Mouse (Mus musculus) embryonic facial prominence, embryonic 10.5 days (tissue): Measurements from ENCODE around the gene Accsl. TPM values are rescaled to one million over a fixed set of nuclear protein-coding genes. Genes with fewer than 3 reads are reported as not detected.

Experiments used
- DNase-seq: peaks from one replicate; pipeline ENCODE4 v3.0.0-alpha.2; 2017; ENCODE audit warnings: low spot score
- H3K27ac ChIP-seq: fragments of 300-500 bp; sonication (generic); replicated peaks from 2 replicates; pipeline ENCODE4 v1.5.1; 2016; ENCODE audit warnings: mild to moderate bottlenecking
- H3K27me3 ChIP-seq: fragments of 300-500 bp; sonication (generic); replicated peaks from 2 replicates; pipeline ENCODE4 v1.6.1; 2016; ENCODE audit warnings: low read depth, mild to moderate bottlenecking; ENCODE audit not compliant: poor library complexity, severe bottlenecking
- H3K36me3 ChIP-seq: fragments of 300-500 bp; sonication (generic); replicated peaks from 2 replicates; pipeline ENCODE4 v1.6.1; 2016; ENCODE audit warnings: mild to moderate bottlenecking, moderate library complexity
- H3K4me1 ChIP-seq: fragments of 300-500 bp; sonication (generic); 2 replicates; pipeline ENCODE4 v1.6.1; 2016
- H3K4me3 ChIP-seq: fragments of 300-500 bp; sonication (generic); 2 replicates; pipeline ENCODE4 v1.5.1; 2016; ENCODE audit warnings: mild to moderate bottlenecking, moderate library complexity
- H3K9me3 ChIP-seq: fragments of 300-500 bp; sonication (generic); 2 replicates; pipeline ENCODE4 v1.6.1; 2016; ENCODE audit warnings: mild to moderate bottlenecking
- WGBS: fragments of 180-500 bp; shearing (Covaris S2); methylation state at CpG from one replicate; pipeline ENCODE4 v1.1.7; 2016; 5-methylcytosine and 5-hydroxymethylcytosine counted together
- polyA plus RNA-seq: library from polyadenylated mRNA; unstranded; fragments of >200 nt; fragmentation: Nextera tagmentation; extraction: Ambion mirVana; gene quantifications from 2 replicates; pipeline ENCODE4 v1.2.1, GENCODE M21; 2016

The Accsl gene
- polyA plus RNA-seq, 1 experiment from 2014 or later = 0.14 TPM

GRCm38 (mm10) chr2:93835596-93835995 is 33.4 kb downstream of the Accsl start:
- no peak for DNase-seq
- H3K9me3 ChIP-seq = no peaks in the 10 kb centered on the region
- peaks cover 70% of the 10 kb centered on the region for H3K36me3 ChIP-seq
- H3K4me3 ChIP-seq = no peak overlapping the region
- no peaks in the 10 kb centered on the region for H3K27me3 ChIP-seq
- no peak overlapping the region for H3K27ac ChIP-seq
- 79% methylated on average over 11 of the region's 11 CpGs for WGBS
- H3K4me1 ChIP-seq = no peaks in the 10 kb centered on the region

GRCm38 (mm10) chr2:93823519-93823918 is 45.4 kb downstream of the Accsl start:
- Histone ChIP-seq H3K9me3 (no peaks in the 10 kb centered on the region), H3K4me3 (no peak overlapping the region), H3K27ac (no peak overlapping the region), H3K4me1 (peaks cover 11% of the 10 kb centered on the region), H3K36me3 (peaks cover 13% of the 10 kb centered on the region), H3K27me3 (no peaks in the 10 kb centered on the region)
- WGBS = 15% methylated on average over 8 of the region's 8 CpGs
- peak; percentile 78 for DNase-seq

- Histone ChIP-seq H3K4me1 (peaks cover 11% of the 10 kb centered on the region), H3K27ac (peak within 1 kb of the TSS; percentile 87), H3K4me3 (peak within 1 kb of the TSS; percentile 83), H3K9me3 (no peaks in the 10 kb centered on the region), H3K36me3 (peaks cover 19% of the 10 kb centered on the region), H3K27me3 (no peaks in the 10 kb centered on the region)
- under 1% methylated on average over 66 of the region's 66 CpGs for WGBS
- DNase-seq = peak; percentile 93
These were observed 46.8 kb downstream of the Accsl start, which contains the start of gene Ext2 for GRCm38 (mm10) chr2:93822045-93822749. TSS of gene Ext2 (minus strand) at chr2:93822568.

DNA sequence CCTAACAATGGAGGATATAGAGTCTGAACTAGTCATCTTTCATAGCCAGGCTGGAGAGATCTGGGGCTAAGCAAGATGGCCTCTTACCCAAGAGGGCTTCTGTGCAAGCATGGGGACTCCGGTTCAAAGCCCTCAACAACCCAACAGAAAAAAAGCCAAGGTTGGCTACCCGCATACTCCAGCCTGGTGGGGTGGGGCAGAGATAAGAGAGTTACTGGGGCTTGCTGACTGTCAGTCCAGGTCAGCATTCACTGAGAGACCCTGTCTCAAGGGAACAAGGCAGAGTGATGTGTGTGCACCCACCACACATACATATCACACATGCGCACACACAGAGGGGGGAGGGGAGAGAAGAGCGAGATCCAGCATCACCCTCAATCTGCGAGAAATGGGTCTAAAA is 51.2 kb downstream of the Accsl start:
- no peak overlapping the region for H3K4me3 ChIP-seq
- no peak overlapping the region for H3K27ac ChIP-seq
- H3K27me3 ChIP-seq = no peaks in the 10 kb centered on the region
- no peak for DNase-seq
- WGBS = 93% methylated on average over 5 of the region's 5 CpGs
- H3K4me1 ChIP-seq = peaks cover 11% of the 10 kb centered on the region
- H3K36me3 ChIP-seq = peaks cover 28% of the 10 kb centered on the region
- H3K9me3 ChIP-seq = no peaks in the 10 kb centered on the region

GRCm38 (mm10) chr2:93813343-93813742 is 55.6 kb downstream of the Accsl start:
- Histone ChIP-seq H3K27ac (no peak overlapping the region), H3K36me3 (peaks cover 55% of the 10 kb centered on the region), H3K4me1 (no peaks in the 10 kb centered on the region), H3K9me3 (no peaks in the 10 kb centered on the region), H3K4me3 (no peak overlapping the region), H3K27me3 (no peaks in the 10 kb centered on the region)
- 93% methylated on average over 22 of the region's 22 CpGs for WGBS
- no peak for DNase-seq

GRCm38 (mm10) chr2:93811812-93812211 is 57.1 kb downstream of the Accsl start:
- Histone ChIP-seq H3K4me3 (no peak overlapping the region), H3K9me3 (no peaks in the 10 kb centered on the region), H3K4me1 (peaks cover 2% of the 10 kb centered on the region; the same call in 1 of the 2 replicates), H3K27me3 (no peaks in the 10 kb centered on the region), H3K36me3 (peaks cover 64% of the 10 kb centered on the region), H3K27ac (no peak overlapping the region)
- 32% methylated on average over 4 of the region's 4 CpGs for WGBS
- peak; percentile 72 for DNase-seq

DNA sequence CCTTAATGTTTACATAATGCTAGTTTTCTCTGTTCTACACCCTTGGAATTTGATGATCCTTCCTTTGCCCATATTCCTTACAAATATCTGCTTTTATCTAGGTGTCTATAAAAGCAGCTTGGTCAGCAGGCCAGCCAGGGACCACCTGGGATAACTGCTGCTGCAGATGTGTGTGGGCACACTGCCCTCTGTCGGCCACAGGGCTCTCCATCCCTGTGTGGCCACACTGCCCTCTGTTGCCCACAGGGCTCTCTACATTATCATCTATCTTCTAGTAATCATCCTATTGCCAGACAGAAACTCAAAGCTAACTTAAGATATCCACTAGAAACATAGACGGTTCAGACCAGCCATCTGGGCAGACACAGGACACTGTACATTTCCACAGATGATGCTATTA is 59.0 kb downstream of the Accsl start:
- H3K4me3 ChIP-seq = no peak overlapping the region
- H3K9me3 ChIP-seq = no peaks in the 10 kb centered on the region
- no peak overlapping the region for H3K27ac ChIP-seq
- DNase-seq = peak; percentile 70
- peaks cover 3% of the 10 kb centered on the region; the same call in 1 of the 2 replicates for H3K4me1 ChIP-seq
- peaks cover 83% of the 10 kb centered on the region for H3K36me3 ChIP-seq
- no peaks in the 10 kb centered on the region for H3K27me3 ChIP-seq
- WGBS = 11% methylated on average over 2 of the region's 2 CpGs

DNA sequence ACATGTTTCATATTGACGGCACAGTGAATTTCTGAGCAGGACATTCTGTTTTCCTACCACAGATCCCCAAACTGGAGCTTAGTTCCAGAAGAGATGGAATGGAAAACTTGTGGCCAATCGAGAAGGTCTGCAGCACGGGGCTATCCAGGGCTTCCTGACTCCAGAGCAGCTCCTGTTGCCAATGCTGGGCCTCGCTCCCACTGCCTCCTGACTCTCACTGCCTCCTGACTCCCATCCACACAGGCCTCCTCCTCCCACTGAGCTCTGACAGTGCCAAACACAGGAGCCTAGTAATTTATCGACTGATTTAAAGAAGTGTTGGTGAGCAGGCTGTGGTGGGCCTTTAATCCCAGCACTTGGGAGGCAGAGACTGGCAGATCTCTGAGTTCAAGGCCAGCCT is 60.9 kb downstream of the Accsl start:
- H3K36me3 ChIP-seq = peaks cover 93% of the 10 kb centered on the region
- H3K4me1 ChIP-seq = peaks cover 3% of the 10 kb centered on the region; the same call in 1 of the 2 replicates
- 85% methylated on average over 5 of the region's 5 CpGs for WGBS
- no peaks in the 10 kb centered on the region for H3K27me3 ChIP-seq
- H3K27ac ChIP-seq = no peak overlapping the region
- no peak overlapping the region for H3K4me3 ChIP-seq
- no peaks in the 10 kb centered on the region for H3K9me3 ChIP-seq
- DNase-seq = no peak

DNA sequence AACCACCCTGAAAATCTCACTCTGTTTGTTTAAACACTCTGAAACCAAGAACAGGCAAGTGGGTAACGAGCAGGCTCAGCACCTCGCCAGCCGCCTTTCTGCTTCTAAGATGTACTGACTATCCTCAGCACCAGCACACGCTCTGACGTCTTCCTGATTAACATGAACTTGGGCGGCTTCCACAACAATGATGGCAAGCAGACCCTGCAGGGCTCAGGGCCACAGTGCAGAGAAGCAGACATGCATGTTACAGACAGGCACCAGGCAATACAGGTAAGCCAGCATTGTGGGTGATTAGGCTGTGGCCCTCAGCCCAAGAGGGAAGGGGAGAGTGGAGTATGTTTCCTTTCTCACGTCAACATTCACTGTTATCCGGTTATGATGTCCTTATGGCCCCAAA is 61.5 kb downstream of the Accsl start:
- 88% methylated on average over 8 of the region's 8 CpGs for WGBS
- Histone ChIP-seq H3K27me3 (no peaks in the 10 kb centered on the region), H3K4me1 (peaks cover 3% of the 10 kb centered on the region; the same call in 1 of the 2 replicates), H3K36me3 (peaks cover 91% of the 10 kb centered on the region), H3K9me3 (no peaks in the 10 kb centered on the region), H3K4me3 (no peak overlapping the region), H3K27ac (no peak overlapping the region)
- no peak for DNase-seq

DNA sequence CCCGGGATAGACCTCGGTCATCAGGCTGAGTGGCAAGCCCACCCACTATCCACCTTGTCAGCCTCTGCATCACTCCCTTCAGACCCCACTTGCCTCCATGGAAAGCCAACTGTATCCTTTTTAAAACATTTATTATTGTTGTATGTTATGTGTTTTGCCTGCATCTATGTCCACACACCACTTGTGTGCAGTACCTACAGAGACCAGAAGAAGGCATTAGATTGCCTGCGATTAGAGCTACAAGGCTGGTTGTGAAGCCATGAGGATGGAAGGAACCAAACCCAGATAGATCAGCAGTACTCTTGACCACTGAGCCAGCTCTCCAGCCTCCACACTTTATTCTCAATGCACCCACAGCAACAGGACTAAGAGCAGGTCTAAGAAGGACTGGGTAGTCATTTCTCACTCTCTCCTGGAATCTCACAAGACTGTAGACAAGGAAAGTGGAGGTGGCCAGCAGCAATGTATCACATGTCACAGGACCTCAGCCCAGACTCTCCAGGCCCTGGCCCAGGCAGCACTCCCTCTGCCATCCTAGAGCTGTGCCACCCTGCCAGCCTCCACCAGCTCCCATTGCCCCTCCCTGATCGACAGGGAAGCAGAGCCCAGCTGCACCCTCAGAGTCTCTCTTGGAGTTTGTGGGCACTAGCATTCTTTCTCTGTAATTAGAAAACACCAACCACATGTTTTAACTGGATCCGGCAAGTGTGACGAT is 62.3 kb downstream of the Accsl start:
- H3K9me3 ChIP-seq = no peaks in the 10 kb centered on the region
- H3K4me1 ChIP-seq = peaks cover 3% of the 10 kb centered on the region; the same call in 1 of the 2 replicates
- H3K36me3 ChIP-seq = peaks cover 90% of the 10 kb centered on the region
- DNase-seq = no peak
- no peak overlapping the region for H3K4me3 ChIP-seq
- H3K27ac ChIP-seq = no peak overlapping the region
- no peaks in the 10 kb centered on the region for H3K27me3 ChIP-seq
- WGBS = 88% methylated on average over 6 of the region's 6 CpGs

DNA sequence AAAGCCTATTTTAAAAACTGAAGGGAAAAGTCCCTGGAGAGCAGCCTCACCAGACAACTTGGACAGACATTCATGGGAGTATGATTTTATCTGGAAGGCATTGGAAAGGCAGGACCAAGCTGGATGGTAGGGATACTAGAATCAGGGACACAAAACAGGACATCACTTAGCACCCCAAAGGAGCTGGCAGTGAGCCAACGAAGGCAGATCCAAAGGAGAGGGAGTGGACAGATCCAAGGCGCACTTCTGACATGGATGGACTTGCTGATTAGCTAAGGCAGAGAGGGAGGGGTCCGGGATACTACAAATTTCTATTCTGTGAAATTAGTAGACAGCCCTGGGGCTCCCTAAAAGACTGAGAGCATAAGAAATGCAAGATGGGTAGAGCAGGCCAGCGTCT is 63.4 kb downstream of the Accsl start:
- no peak for DNase-seq
- 90% methylated on average over 4 of the region's 4 CpGs for WGBS
- Histone ChIP-seq H3K27me3 (no peaks in the 10 kb centered on the region), H3K9me3 (no peaks in the 10 kb centered on the region), H3K27ac (no peak overlapping the region), H3K4me3 (no peak overlapping the region), H3K4me1 (peaks cover 3% of the 10 kb centered on the region; the same call in 1 of the 2 replicates), H3K36me3 (peaks cover 84% of the 10 kb centered on the region)
